Mouse (Mus musculus): ENCODE measurements around the gene H2al1e. TPM values are rescaled to one million over a fixed set of nuclear protein-coding genes. Genes with fewer than 3 reads are reported as not detected.
"Not testable (repeated sequence)": the region's sequence is repeated elsewhere in the genome, so short reads cannot be mapped to it uniquely, and the experiment has no call there.

Gene H2al1e
- 7.7 and 9.9 TPM in 2 replicates for polyA plus RNA-seq (2012; rRNA removed)

DNA sequence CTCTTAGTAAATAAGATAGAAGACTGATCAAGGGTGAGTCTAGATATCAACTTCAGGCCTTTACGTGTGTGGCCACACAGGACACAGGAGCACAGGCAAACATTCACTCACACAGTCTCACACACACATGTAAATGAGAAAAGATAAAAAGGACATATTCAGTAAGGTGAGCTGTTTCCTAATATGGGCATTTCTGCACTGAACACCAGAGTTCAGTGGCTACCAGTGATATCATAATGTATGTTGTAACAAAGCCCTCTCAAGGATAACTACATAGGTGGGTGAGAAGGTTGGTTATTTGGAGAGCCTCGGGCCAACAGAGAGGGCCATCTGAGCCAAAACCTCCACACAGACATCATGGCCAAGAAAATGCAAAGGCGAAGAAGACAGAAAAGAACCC is at the start of gene H2al1e:
Gene H2al1e, plus strand, starts transcription at position 301 of the 400 bp plus-strand sequence.
- not testable (repeated sequence) for H3K4me1 ChIP-seq (ENCODE audit: control insufficient read depth, insufficient read depth, low read length); H3K27ac ChIP-seq (ENCODE audit: control insufficient read depth, insufficient read depth, low read depth, low read length); H3K36me3 ChIP-seq (ENCODE audit: control insufficient read depth, insufficient read depth, low read length); H3K4me3 ChIP-seq (ENCODE audit: control insufficient read depth, low read depth, low read length); H3K27me3 ChIP-seq (ENCODE audit: control insufficient read depth, insufficient read depth, low read length)

DNA sequence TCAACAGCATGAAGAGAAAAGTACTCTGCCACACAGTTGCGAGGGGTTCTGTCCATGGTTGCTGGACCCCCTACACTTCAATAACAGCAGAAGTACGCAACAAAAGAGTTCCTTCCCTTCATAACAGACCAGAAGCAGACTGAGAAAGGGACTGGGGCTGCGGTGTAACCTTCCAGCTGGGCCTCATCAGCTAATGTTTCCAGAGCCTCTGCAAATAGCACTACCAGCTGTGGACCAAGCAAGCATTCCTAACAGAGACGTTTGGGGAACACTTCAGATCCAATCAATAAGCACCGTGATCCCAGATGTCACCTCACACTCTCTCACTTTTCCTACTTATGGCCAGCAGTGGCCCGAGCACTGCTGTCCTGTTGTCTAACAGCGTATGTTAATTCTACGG is 46.8 kb upstream of the H2al1e start:
- TF ChIP-seq CTCF (IDR thresholded peaks at IDR 0.05; ENCODE audit: control insufficient read depth, insufficient read depth, insufficient replicate concordance, low read depth, low read length) (no peak), POLR2A (IDR thresholded peaks at IDR 0.05; ENCODE audit: control insufficient read depth, low read depth, low read length) (no peak)
- no peaks in the 10 kb centered on the region for H3K4me1 ChIP-seq (ENCODE audit: control insufficient read depth, insufficient read depth, low read length)
- no peak overlapping the region for H3K27ac ChIP-seq (ENCODE audit: control insufficient read depth, insufficient read depth, low read depth, low read length)
- no peaks in the 10 kb centered on the region for H3K36me3 ChIP-seq (ENCODE audit: control insufficient read depth, insufficient read depth, low read length)
- H3K4me3 ChIP-seq (ENCODE audit: control insufficient read depth, low read depth, low read length) = no peak overlapping the region
- H3K27me3 ChIP-seq (ENCODE audit: control insufficient read depth, insufficient read depth, low read length) = no peaks in the 10 kb centered on the region

DNA sequence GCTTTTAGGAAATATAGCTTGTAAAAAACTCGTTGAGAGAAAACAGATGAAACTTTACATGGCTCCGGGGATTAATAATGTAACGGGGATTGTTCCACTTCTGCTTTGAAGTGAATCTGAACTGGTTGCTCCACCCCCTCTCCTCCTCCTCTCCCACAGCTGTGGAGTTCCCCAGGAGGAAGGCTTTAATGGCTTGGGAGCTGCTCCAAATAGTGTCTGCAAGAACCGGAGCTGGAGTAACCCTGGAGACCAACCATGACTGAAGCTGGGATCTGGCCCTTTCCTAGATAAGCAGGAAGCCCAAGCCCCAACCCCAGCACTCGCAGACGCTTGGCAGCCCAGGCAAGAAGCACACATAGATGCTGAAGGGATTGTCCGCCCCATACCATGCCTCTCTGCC is 43.9 kb upstream of the H2al1e start:
- no peak overlapping the region for H3K27ac ChIP-seq (ENCODE audit: control insufficient read depth, insufficient read depth, low read depth, low read length)
- H3K4me1 ChIP-seq (ENCODE audit: control insufficient read depth, insufficient read depth, low read length) = no peaks in the 10 kb centered on the region
- H3K4me3 ChIP-seq (ENCODE audit: control insufficient read depth, low read depth, low read length) = no peak overlapping the region
- no peaks in the 10 kb centered on the region for H3K27me3 ChIP-seq (ENCODE audit: control insufficient read depth, insufficient read depth, low read length)
- no peaks in the 10 kb centered on the region for H3K36me3 ChIP-seq (ENCODE audit: control insufficient read depth, insufficient read depth, low read length)
- TF ChIP-seq CTCF (IDR thresholded peaks at IDR 0.05; ENCODE audit: control insufficient read depth, insufficient read depth, insufficient replicate concordance, low read depth, low read length) = no peak
- no peak for TF ChIP-seq POLR2A (IDR thresholded peaks at IDR 0.05; ENCODE audit: control insufficient read depth, low read depth, low read length)

DNA sequence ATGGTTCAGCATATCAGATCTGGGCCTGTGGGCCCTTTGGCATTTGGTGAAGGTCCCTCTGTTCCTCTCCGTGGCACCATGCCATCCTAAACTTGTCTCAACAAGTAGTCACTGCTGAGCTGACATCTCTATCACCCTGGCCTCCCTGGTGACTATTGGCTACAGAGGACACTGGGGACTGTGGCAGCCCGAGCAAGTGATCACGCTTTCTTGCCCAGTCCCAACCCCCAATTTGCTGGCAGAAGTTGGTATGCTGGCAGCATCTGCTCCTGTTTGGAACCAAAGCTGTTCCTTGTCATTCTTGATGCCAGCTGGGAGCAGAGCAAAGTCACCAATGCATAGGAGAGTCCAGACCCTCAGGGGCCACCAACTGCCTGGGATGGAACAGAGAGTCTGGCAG is 42.7 kb upstream of the H2al1e start:
- no peak overlapping the region for H3K4me3 ChIP-seq (ENCODE audit: control insufficient read depth, low read depth, low read length)
- H3K36me3 ChIP-seq (ENCODE audit: control insufficient read depth, insufficient read depth, low read length) = no peaks in the 10 kb centered on the region
- H3K27me3 ChIP-seq (ENCODE audit: control insufficient read depth, insufficient read depth, low read length) = no peaks in the 10 kb centered on the region
- TF ChIP-seq CTCF (IDR thresholded peaks at IDR 0.05; ENCODE audit: control insufficient read depth, insufficient read depth, insufficient replicate concordance, low read depth, low read length) = no peak
- no peak for TF ChIP-seq POLR2A (IDR thresholded peaks at IDR 0.05; ENCODE audit: control insufficient read depth, low read depth, low read length)
- no peak overlapping the region for H3K27ac ChIP-seq (ENCODE audit: control insufficient read depth, insufficient read depth, low read depth, low read length)
- H3K4me1 ChIP-seq (ENCODE audit: control insufficient read depth, insufficient read depth, low read length) = no peaks in the 10 kb centered on the region

DNA sequence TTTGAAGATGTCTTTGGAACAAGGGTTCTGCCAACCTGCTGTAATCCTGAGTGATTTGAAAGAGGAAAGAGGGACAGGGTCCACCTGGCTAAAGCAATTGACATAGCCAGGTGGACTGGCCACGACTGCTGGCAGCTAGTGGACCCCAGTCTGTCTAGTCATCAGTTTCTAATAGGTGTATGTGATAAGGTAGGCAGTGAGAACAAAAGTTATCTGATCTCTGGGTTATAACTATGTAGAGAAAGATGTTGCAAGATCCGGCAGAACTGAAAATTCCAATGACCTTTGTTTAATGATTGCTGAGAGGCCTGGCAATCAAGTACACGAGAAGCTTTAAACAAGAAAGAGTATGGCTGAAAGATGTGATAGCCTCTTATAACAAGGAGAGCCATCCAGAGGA is 38.5 kb upstream of the H2al1e start:
- no peaks in the 10 kb centered on the region for H3K36me3 ChIP-seq (ENCODE audit: control insufficient read depth, insufficient read depth, low read length)
- no peaks in the 10 kb centered on the region for H3K27me3 ChIP-seq (ENCODE audit: control insufficient read depth, insufficient read depth, low read length)
- H3K27ac ChIP-seq (ENCODE audit: control insufficient read depth, insufficient read depth, low read depth, low read length) = no peak overlapping the region
- no peak for TF ChIP-seq POLR2A (IDR thresholded peaks at IDR 0.05; ENCODE audit: control insufficient read depth, low read depth, low read length)
- no peak for TF ChIP-seq CTCF (IDR thresholded peaks at IDR 0.05; ENCODE audit: control insufficient read depth, insufficient read depth, insufficient replicate concordance, low read depth, low read length)
- no peaks in the 10 kb centered on the region for H3K4me1 ChIP-seq (ENCODE audit: control insufficient read depth, insufficient read depth, low read length)
- no peak overlapping the region for H3K4me3 ChIP-seq (ENCODE audit: control insufficient read depth, low read depth, low read length)

- Histone ChIP-seq H3K36me3 (ENCODE audit: control insufficient read depth, insufficient read depth, low read length) (no peaks in the 10 kb centered on the region), H3K4me1 (ENCODE audit: control insufficient read depth, insufficient read depth, low read length) (no peaks in the 10 kb centered on the region), H3K27ac (ENCODE audit: control insufficient read depth, insufficient read depth, low read depth, low read length) (no peak overlapping the region), H3K4me3 (ENCODE audit: control insufficient read depth, low read depth, low read length) (no peak overlapping the region), H3K27me3 (ENCODE audit: control insufficient read depth, insufficient read depth, low read length) (no peaks in the 10 kb centered on the region)
- TF ChIP-seq CTCF (IDR thresholded peaks at IDR 0.05; ENCODE audit: control insufficient read depth, insufficient read depth, insufficient replicate concordance, low read depth, low read length) (no peak), POLR2A (IDR thresholded peaks at IDR 0.05; ENCODE audit: control insufficient read depth, low read depth, low read length) (no peak)
Measured at GRCm38 (mm10) chrX:11277083-11277482, 34.7 kb upstream of the H2al1e start.

GRCm38 (mm10) chrX:11280741-11281140 is 31.0 kb upstream of the H2al1e start:
- H3K27ac ChIP-seq (ENCODE audit: control insufficient read depth, insufficient read depth, low read depth, low read length) = no peak overlapping the region
- H3K4me1 ChIP-seq (ENCODE audit: control insufficient read depth, insufficient read depth, low read length) = no peaks in the 10 kb centered on the region
- TF ChIP-seq CTCF (IDR thresholded peaks at IDR 0.05; ENCODE audit: control insufficient read depth, insufficient read depth, insufficient replicate concordance, low read depth, low read length) (no peak), POLR2A (IDR thresholded peaks at IDR 0.05; ENCODE audit: control insufficient read depth, low read depth, low read length) (no peak)
- H3K27me3 ChIP-seq (ENCODE audit: control insufficient read depth, insufficient read depth, low read length) = no peaks in the 10 kb centered on the region
- H3K36me3 ChIP-seq (ENCODE audit: control insufficient read depth, insufficient read depth, low read length) = no peaks in the 10 kb centered on the region
- H3K4me3 ChIP-seq (ENCODE audit: control insufficient read depth, low read depth, low read length) = no peak overlapping the region

DNA sequence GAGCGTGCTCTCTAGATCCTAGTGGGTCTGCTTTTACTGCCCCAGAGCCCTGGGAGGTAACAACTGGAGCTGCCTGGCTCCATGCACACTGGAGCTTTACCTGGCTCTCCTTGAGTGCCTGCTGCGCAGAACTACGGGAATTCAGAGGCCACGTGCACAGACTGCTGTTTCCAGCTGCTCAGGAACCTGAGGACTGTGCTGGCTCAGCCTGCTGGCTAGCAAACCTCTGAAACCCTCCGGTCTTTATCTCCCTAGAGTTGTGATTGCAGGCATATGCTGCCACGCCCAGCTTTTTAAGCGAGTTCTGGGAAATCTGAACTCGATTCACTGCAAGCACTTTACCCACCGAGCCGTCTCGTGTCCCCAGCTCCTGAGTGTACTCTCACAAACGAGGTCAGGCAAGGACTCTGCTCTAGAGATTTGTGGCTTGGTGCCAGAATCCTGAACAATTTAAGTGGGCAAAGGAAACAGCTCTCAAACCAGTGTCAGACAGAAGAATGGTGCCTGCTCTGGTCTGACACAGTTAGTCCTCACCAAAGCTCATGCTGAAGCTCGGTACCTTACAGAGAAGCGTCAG is 23.3 kb upstream of the H2al1e start:
- Histone ChIP-seq H3K4me3 (ENCODE audit: control insufficient read depth, low read depth, low read length) (no peak overlapping the region), H3K36me3 (ENCODE audit: control insufficient read depth, insufficient read depth, low read length) (no peaks in the 10 kb centered on the region), H3K27ac (ENCODE audit: control insufficient read depth, insufficient read depth, low read depth, low read length) (no peak overlapping the region), H3K4me1 (ENCODE audit: control insufficient read depth, insufficient read depth, low read length) (no peaks in the 10 kb centered on the region), H3K27me3 (ENCODE audit: control insufficient read depth, insufficient read depth, low read length) (no peaks in the 10 kb centered on the region)
- TF ChIP-seq CTCF (IDR thresholded peaks at IDR 0.05; ENCODE audit: control insufficient read depth, insufficient read depth, insufficient replicate concordance, low read depth, low read length) (no peak), POLR2A (IDR thresholded peaks at IDR 0.05; ENCODE audit: control insufficient read depth, low read depth, low read length) (no peak)

Measured in testis, adult 2 months (tissue).